Mouse (Mus musculus): ENCODE measurements around the gene Map3k5. TPM values are rescaled to one million over a fixed set of nuclear protein-coding genes. Genes with fewer than 3 reads are reported as not detected.
A peak's percentile ranks its signal among the peaks of the same experiment; 100 is the strongest.

Gene Map3k5
- total RNA-seq, 4 experiments from 2014 or later, result 24.6 to 33.6 (median 24.8) TPM

DNA sequence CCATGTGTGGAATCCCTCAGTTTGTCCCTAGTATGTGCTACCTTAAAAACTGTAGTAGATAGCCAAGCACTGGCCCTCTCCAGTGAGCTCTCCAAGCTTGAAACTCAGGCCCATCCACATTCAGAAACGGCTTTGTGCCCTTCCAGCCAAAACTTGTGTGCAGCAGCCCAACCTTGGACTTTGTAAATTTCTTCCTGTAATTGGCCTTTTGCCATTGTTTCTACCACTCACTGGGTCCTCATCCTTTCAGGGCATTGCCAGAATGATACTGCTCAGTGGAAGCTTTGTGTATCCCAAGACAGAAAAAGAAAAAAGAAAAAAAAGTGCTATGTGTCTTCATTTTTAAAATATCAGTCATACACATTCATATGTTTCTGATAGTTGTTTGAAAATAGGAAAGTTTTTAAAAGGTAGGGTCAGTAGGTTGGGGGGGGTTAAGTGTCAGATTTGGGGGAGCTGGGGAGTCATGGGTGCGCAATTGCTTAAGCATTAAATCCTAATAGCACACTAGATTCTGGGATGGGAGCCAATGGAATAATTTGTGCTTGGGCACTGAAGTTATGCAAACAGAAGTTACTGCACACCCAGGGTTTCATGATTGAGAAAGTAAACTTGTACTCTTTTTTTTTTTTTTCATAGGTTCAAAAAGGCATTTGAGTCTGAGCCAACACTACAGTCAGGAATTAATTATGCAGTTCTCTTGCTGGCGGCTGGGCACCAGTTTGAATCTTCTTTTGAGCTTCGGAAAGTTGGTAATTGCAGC lies 111.6 kb downstream of the Map3k5 start:
- no peak for DNase-seq (ENCODE audit: low spot score in 2 of 2)

DNA sequence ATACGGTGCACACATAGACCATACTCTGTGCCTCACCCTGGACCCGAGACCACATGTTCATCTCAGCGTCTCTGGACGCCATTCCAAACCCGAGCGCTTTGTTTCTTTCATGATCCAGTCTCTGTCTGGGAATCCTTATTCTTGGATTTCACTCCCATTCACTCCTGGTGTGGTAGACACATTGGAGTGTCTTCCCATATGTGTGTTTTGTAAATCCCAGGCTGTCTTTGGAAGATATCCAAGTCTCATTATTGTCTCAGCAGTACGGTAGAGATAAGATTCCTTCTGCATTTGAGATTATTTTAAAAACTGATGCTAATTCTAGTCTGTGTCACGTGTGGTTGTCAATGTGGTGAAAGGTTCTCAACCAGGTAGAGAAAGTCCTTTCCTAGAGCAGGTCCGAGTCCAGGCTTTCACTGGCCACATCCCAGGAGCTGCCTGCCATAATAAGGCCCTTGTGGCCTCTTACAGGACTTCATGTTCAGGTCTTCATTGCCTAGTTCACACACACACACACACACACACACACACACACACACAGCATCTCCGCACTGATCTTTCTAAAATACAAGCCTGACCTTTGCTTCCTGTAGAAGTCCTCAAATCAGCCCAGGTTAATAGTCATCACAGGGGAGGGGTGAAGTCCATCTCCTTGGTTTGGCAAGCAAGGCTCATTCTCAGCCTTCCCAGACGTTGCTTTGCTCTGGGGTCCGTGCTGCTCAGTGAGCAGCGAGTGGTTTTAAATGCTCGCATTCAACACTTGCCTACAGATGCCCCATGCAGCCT lies 122.8 kb downstream of the Map3k5 start:
- no peak for DNase-seq (ENCODE audit: low spot score in 2 of 2)

DNA sequence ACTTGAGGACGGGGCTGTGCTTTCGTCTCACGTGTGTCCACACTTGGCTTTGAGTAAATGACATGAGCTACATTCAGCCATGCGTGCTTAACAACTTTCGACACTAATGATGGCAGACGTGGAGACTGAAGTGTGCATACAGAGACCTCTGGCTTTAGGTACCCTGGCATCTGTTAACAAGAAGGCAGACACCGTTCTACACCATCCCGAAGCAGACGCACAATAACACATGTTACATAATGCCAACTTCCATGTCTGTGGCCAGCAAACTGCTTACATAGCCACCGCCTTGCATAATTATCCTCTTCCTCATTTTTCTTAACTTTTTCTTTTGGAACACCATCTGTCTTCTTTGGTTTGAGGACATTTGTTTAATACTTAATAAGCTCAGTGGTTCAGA lies 123.8 kb downstream of the Map3k5 start:
- DNase-seq (ENCODE audit: low spot score in 2 of 2), result no peak

DNA sequence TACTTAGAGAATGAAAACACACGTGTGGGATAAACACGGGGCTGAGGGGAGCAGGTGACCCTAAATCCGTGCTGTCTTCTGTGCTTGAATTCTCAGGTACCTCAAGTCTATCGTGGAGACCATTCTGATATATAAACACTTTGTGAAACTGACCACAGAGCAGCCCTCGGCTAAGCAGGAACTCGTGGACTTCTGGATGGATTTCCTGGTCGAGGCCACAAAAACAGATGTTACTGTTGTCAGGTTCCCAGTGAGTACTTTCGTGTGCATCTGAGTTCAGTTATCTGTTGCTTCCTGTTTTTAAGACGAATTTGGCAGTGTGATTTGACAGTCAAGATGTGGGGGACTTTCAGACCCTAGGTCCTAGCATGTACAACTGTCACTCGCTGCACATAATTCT lies 124.6 kb downstream of the Map3k5 start:
- no peak for DNase-seq (ENCODE audit: low spot score in 2 of 2)

DNA sequence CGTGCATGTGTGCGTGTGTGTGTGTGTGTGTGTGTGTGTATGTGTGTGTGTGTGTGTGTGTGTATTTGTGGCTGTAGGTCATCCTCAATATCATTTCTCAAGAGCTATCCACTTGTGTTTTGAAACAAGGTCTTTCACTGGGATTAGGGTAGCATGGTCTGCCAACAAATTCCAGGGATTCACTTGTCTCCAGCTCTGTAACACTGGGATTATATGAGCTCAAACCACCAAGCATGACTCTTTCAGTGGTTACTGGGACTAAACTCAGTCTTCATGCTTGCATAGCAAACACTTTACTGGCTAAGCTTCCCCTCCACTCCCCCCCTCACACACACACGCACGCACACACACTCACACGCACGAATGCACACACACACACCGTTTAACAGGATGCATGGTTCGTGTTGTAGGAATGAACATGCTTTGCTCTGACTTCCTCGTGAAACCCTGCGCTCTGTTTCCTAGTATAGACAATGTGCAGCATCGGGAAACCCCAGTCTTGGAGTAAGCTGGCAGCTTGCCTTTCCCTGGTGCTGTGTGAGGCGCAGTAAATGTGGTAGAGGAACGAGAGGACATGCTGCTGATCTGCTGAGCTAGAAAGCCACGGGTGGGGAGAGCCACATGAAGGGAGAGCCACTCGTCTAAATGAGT lies 126.2 kb downstream of the Map3k5 start:
- no peak for DNase-seq (ENCODE audit: low spot score in 2 of 2)

DNA sequence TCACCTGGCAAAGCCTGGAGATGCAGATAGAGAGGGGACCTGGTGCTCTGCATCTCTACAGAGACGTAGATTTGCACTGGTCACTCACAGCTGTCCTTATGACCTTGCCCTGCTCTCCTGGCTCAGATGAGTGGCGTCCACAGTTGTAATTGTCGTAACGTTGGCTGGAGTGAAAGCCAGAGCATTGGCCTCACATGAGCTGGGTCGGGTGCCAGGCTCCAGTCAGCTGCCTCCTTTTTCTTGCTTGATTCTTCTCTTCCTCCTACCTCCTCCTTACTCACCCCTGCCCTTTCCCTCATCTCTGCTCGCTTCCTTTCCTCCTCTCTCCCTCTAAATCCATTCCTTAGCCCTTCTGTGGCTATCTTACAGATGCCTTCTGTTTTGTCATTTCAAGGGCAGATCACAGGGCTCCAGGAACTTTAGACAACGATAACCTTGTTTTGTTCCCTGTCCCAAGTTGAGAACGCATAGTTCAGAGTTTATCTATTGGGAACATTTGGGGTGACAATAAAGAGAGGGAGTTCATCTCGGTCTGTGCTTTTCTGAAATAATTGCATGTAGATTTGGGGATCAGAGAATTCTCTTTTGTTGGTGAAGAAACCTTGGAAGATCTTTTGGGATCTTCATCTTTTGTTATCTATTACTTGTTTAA lies 130.4 kb downstream of the Map3k5 start:
- DNase-seq (ENCODE audit: low spot score in 2 of 2), result no peak

DNA sequence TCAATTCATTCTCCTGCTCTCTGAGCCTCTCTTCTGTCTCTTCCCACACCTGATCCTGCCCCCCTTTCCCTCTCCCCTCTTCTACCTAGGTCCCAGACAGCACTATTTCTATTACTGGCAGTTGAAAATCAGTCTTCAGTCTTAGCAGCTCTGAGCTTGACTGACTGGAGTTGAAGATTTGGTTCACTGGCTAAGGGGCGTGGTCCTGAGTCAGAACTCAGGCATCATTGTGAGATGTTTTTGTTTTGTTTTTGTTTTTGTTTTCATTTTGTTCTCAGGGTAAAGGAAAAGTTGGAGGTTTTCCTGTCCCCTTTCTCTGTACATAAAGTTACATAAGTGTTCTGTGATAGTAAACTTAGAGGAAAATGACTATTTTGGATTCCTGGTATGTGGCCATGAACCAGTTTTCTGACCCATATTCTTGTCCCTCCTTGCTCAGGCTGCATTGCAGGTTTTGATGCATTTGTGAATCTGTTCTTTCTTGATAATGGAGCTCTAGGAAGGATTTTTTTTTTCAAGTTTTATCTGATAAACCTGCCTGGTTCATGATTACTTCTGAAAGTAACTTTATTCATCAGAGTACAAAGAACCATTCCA lies 131.9 kb downstream of the Map3k5 start:
- no peak for DNase-seq (ENCODE audit: low spot score in 2 of 2)

DNA sequence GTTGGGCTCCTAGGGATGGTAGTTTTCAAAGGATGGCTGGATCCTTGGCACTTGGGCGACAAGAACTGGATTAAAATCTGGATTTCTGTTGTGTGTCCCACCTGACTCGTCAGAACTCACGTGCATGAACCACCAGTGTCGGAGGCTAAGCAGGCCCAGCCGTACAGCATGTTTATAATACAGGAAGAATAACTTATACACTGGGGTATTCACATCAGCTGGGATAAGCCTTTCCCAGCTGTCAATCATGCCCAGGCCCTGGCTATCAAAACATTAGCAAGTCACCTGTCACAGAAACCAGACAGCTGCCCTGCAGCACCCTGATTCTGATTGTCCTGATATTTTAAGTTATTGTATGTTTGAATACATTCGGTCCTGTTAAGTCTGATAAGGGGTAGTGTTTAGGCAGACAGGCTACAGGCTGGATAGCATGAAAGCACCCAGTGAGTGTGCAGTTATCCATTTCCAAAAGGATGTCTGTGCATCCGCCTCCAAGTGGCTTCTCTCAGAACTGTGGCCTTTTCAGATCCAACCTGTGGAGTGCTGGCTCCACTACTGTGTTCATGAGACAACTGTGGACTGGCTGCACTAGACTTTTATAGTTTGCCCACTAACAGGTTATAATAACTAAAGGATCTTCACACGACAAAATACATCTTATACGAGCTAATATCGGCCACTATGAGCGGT lies 135.6 kb downstream of the Map3k5 start:
- no peak for DNase-seq (ENCODE audit: low spot score in 2 of 2)

DNA sequence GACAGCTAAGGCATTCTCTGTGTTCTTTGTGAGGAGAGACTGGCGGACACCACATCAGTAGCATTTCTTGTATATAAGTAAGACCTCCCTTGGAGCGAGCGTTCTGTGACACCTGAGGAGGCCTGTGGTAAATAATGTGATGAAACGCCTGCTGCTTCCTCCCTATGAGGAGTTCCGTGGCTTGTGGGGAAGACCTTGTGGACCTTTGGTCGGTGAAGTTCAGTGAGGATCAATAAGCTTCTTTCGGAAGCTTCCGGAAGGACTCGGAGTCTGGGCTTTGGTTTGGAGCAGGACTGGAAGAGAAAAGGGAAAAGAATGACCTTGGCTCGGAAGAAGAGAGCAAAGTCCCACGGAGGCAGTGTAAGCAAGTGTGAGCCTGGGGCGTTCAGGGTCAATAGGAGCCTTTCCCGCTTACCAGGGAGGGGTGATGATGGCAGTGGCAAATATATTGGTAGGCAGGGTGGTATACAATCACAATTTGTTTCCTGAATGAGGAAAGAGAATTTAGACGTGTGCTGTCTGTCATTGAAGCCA lies 136.4 kb downstream of the Map3k5 start:
- no peak for DNase-seq (ENCODE audit: low spot score in 2 of 2)

DNA sequence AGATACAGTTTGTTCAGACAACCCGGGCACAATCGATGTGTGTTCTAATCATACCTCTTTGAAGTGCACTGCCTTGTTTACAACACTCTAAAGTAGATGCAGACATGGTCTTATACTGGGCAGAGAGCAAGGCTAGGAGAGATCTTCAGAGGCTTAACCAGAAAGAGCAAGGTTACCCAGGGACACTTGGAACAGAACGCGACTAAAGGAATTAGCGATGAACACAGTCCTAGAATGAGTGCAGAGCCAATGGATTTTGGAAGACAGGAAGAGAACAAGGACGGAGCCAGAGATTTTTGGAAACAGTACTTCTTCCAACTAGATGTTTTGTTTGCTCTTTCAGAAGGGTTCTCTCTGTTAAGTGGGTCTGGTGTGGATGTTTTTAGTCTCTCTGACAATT lies 137.4 kb downstream of the Map3k5 start:
- DNase-seq (ENCODE audit: low spot score in 2 of 2), result no peak

DNA sequence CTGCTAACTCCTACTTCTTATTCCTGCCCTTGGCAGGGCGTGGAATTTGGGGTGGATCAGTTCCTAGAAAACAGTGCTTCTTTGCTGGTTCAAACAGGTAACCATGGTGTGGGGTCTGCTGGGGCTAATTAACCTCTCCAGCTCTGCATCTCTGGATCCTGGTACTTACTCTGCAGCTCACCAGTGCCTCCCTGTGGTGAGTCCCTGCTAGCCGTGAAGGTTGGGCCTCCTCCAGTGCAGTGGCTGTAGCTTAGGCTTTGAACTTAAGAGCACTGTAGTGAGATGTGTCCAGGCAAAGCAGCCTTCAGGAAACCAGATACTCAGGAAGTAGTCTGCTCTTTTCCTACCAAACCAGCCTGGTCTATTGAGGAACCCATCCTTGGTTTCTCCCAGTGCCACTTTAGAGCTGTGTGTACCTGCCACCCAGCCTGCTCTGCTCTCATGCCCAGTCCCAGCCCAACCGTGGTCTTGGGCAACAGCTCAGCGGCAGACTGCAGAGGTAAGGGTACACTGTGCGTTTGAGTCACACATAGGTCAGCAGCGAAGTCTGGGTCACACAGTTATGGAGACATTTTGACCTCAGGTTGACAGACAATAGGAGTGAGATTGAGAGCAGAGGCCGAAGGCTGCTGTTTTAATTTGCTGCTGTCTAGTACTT lies 139.1 kb downstream of the Map3k5 start:
- DNase-seq (ENCODE audit: low spot score in 2 of 2), result peak; percentile 45 to 79

DNA sequence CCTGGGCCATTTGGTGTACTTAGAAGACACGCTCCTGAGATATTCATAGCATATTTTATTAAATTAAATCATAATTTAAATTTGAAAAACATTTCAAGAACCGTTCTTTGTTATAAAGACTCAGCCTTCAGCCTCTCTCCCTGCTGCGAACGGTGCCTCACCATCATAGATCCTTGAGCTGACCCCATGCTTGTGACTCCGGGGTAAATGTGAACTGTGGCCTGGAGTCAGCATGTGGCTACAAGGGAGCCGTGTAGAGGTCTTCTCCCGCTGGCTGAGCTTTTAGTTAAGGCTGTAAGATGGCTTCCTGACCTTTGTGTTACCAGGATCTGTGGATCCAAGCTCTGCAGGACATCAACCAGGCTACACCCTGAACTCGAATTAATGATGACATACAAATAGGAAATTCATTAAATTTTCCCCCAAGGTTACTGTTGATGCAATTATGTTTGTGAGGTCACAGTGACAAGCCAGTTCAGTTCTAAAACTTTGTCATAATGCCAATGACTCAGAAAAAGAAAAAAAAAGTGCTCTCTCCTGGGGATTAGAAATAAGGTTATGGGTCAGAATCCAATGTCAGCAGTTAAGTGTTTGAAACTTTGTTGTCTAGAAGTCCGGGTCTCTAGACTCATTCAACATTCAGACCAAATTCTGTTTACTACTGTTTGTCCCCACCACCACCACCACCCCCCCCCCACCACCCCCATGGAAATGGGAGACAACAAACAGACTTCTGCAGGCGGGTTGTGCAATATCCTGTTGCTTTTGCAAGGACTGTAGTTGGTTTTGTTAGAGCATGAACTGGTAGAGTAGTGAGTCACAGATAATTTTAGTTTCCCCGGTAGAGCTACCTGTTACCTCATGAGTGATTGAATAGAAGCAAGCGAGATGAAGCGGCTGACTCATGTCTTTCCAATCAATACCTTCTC lies 142.5 kb downstream of the Map3k5 start:
- no peak for DNase-seq (ENCODE audit: low spot score in 2 of 2)

DNA sequence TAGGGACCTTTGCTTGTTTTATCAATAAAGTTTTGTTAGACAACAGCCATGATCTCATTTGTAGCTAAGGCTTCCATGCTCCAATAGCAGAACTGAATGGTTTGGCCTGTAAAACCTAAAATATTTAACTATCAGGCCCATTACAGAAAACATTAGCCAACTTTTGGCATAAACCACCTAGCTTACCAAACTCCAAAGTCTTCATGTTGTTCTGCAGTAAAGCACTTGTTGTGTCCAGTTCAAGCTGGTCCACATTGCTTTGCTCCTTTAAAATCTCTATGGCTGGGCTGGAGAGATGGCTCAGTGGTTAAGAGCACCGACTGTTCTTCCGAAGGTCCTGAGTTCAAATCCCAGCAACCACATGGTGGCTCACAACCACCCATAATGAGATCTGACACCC lies 144.1 kb downstream of the Map3k5 start:
- no peak for DNase-seq (ENCODE audit: low spot score in 2 of 2)

DNA sequence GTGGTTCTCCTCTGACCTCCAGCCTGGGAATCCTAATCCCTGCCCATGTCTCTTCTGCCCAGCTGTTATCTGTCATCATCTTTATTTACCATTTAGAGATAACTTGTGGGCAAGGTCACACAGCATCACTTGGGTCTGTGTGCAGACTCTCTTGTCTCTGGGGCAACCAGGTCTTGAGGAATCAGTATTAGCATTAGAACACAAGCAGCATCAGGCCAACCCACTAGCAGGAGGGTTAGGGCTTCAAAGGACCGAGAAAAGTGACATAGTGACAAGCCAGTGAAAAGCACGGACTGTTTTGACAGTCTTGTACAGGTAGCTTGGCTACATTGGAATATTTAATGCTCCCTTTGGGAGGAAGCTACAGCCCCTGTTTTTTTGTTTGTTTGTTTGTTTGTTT lies 153.6 kb downstream of the Map3k5 start:
- no peak for DNase-seq (ENCODE audit: low spot score in 2 of 2)

DNA sequence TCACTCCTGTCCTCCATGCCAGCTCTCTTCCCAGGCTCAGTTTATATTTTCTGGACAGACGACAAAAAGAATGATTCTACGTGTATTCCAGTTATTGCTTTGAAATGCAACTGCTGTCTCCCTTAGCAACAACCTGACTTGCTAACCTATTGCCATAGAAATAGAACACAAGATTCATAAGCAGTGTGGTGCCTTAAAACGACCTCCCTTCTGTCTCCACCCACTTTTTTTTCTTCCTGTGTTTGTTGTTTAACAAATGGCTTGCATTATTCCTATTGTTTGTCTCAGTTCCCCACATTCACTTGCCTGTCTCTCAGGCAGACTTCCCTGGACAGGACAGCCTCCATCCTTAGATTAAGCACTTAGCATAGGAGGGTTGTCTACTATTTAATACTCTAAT lies 154.8 kb downstream of the Map3k5 start:
- DNase-seq (ENCODE audit: low spot score in 2 of 2), result no peak

DNA sequence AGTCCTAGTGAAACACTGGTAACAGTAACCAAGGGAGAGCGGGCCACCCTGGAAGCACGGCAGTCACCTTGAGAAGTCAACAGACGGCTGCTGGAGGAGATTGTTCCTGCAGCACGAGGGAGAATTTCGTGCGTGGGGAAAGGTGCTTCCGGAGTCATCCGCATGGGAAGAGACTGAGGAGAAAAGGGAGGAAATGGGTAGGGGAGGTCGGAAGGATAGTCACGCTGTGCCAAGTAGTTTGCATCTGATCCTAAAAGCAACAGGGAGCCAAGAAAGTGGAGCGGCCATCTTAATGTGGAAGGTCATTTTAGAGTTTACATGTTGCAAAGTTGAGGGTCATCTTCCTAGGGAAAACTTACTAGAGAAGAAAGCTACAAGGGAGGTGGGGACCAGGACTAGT lies 155.9 kb downstream of the Map3k5 start:
- no peak for DNase-seq (ENCODE audit: low spot score in 2 of 2)

DNA sequence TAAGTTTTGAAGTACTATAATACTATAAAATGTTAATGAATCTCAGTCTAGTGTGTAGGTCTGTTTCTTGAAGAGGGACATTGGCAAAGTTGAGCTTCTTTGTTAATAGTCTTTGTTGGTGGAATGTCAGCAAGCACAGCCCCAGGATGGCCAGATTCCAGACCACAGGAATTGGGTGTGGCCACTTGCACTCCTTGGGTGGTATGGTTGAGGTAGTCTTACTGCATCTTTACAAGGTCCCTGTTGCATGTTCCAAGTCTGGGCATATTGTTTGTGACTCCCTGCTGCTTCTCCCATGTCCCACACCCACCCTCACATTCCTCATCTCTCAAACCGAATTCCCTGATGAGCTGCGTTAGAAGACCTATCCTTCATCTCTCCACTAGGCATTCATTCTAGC lies 157.1 kb downstream of the Map3k5 start:
- no peak for DNase-seq (ENCODE audit: low spot score in 2 of 2)

DNA sequence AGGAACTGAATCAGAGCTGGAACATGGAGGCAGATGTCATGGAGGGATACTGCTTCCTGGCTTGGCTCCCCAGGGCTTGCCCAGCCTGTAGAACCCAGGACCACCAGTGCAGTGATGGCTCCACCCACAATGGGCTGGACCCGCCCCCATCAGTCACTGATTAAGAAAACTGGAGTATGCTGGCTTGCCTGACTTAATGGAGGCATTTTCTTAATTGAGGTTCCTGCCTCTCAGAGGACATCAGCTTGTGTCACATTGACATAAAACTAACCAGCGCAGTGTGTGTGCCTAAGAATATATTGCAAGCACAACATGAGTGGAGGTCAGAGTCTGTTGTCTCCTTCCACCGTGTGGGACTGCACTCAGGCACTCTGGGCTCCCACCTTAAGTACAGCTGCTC lies 158.1 kb downstream of the Map3k5 start:
- DNase-seq (ENCODE audit: low spot score in 2 of 2), result no peak

DNA sequence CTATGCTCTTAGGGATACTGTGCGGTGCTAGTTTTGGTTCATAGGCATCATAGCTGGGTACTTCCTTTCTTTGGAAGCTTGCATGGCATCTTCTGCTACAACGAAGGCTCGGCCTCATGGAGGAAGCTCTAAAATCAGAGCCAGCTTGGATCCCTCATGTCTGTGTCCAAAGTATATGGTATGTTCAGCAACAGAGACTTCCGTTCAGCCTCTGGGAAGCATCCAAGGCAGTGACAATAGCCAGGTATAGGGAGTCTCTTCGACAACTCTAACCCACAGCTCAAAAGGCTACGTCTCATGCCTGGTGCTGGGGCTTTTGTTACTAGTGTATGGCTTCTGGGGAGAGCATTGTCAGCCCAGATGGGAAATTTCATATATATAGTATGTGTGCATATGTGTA lies 167.2 kb downstream of the Map3k5 start:
- no peak for DNase-seq (ENCODE audit: low spot score in 2 of 2)

All from layer of hippocampus, adult 8-10 months (tissue).